8 mouse cellular contexts compared by ENCODE assay signal in genomic region chr6:30459056-30459747, GRCm38 (mm10). TPM values are rescaled to one million over a fixed set of nuclear protein-coding genes. Genes with fewer than 3 reads are reported as not detected.
DNase-seq lines count a peak whose midpoint lies in the region; ATAC-seq and TF ChIP-seq lines count a peak whose summit lies in the region.

No protein-coding gene starts in this region.

- DNase-seq in layer of hippocampus, adult 2 months (ENCODE audit: low spot score in 2 of 2): no peak
- DNase-seq in layer of hippocampus, postnatal 10 days (ENCODE audit: low spot score in 2 of 2): no peak
- peak; percentile 30 to 42 for DNase-seq in heart, postnatal 10 days
- no peak for DNase-seq in frontal cortex, adult 2 months (ENCODE audit: extremely low spot score in 1 of 2, low spot score in 1 of 2)
- no peak for DNase-seq in frontal cortex, postnatal 25 days (ENCODE audit: low spot score in 2 of 2)
- DNase-seq in testis, postnatal 10 days (ENCODE audit: low spot score): no peak

- H3K9me3 ChIP-seq in embryonic facial prominence, embryonic 13.5 days: no peaks in the 10 kb centered on the region

- H3K27me3 ChIP-seq in embryonic facial prominence, embryonic 13.5 days: no peaks in the 10 kb centered on the region

- intact Hi-C loops in heart, postnatal 10 days (cut with DNase I): loop anchor here (1.0 kb wide), 1 partner anchor 56 kb away; no protein-coding TSS in a partner anchor

- TF ChIP-seq CTCF in layer of hippocampus, adult 2 months (conservative IDR thresholded peaks at IDR 0.05): no peak

- WGBS in embryonic facial prominence, embryonic 13.5 days: 75% methylated on average over 16 of the region's 16 CpGs
- 84% methylated on average over 16 of the region's 16 CpGs for WGBS in macrophage (ENCODE audit: missing documents)

- peak overlapping the region; percentile 95 for H3K27ac ChIP-seq in layer of hippocampus, adult 2 months
- H3K27ac ChIP-seq in embryonic facial prominence, embryonic 13.5 days: peak overlapping the region; percentile 97; the same call in 1 of the 2 replicates
- H3K27ac ChIP-seq in macrophage: no peak overlapping the region

- H3K79me2 ChIP-seq in macrophage (ENCODE audit: inconsistent target): no peaks in the 10 kb centered on the region

- H3K4me1 ChIP-seq in embryonic facial prominence, embryonic 13.5 days: peaks cover 32% of the 10 kb centered on the region

- H3K9ac ChIP-seq in embryonic facial prominence, embryonic 13.5 days: peak overlapping the region; percentile 75

- H3K4me3 ChIP-seq in layer of hippocampus, adult 2 months: peak overlapping the region; percentile 55
- peak overlapping the region; percentile 49 for H3K4me3 ChIP-seq in embryonic facial prominence, embryonic 13.5 days
- peak overlapping the region; percentile 23 for H3K4me3 ChIP-seq in macrophage (ENCODE audit: inconsistent target)

- H3K4me2 ChIP-seq in embryonic facial prominence, embryonic 13.5 days: peak overlapping the region; percentile 64

- peaks cover 19% of the 10 kb centered on the region for H3K36me3 ChIP-seq in embryonic facial prominence, embryonic 13.5 days
- no peaks in the 10 kb centered on the region for H3K36me3 ChIP-seq in macrophage (ENCODE audit: inconsistent target)

- ATAC-seq in embryonic facial prominence, embryonic 13.5 days (ENCODE audit: insufficient number of reproducible peaks, insufficient read depth, low FRiP score, low TSS enrichment, low read depth): no peak

RNA-seq across cellular contexts. Expression of gene Tmem209, which starts 50.4 kb away (rescaled TPM):
- total RNA-seq in layer of hippocampus, adult 2 months (2021): 10 to 100 TPM; 19.5 to 23.0 TPM
- total RNA-seq in layer of hippocampus, postnatal 10 days (2021): 10 to 100 TPM; 16.2 to 19.4 TPM
- polyA plus RNA-seq in embryonic facial prominence, embryonic 13.5 days (2015; fragmentation: Nextera tagmentation; extraction: Ambion mirVana): 30.4 and 35.4 TPM in 2 replicates
- 10 to 100 TPM; 12.0 to 13.3 TPM for total RNA-seq in heart, postnatal 10 days (2021)
- total RNA-seq in macrophage (2018; cell fraction: chromatin; rRNA removed): 10 to 100 TPM in 22 of 26 experiments, 1 to 10 TPM in 4; 5.4 to 60.0 (median 27.1) TPM
- total RNA-seq in macrophage (2018; cell fraction: cytosol; rRNA removed): 10 to 100 TPM; 12.1 to 36.9 (median 20.6) TPM
- total RNA-seq in macrophage (2018; cell fraction: nucleus; rRNA removed): 10 to 100 TPM in 22 of 26 experiments, 1 to 10 TPM in 4; 7.7 to 56.1 (median 31.0) TPM
- polyA plus RNA-seq in macrophage (2018): 16.3 to 23.2 TPM (median 16.4 TPM) in 3 replicates
- 25.1 and 28.2 TPM in 2 replicates for polyA plus RNA-seq in frontal cortex, adult 2 months (2012; rRNA removed)

RNA-seq across cellular contexts. Expression of gene Ssmem1, which starts 50.4 kb away (rescaled TPM):
- total RNA-seq in layer of hippocampus, adult 2 months (2021): 1 to 10 TPM in 1 of 2 experiments, under 1 TPM in 1; 0.32 to 1.3 TPM
- 1 to 10 TPM in 1 of 2 experiments, under 1 TPM in 1; 0.83 to 1.1 TPM for total RNA-seq in layer of hippocampus, postnatal 10 days (2021)
- 0.23 TPM in 1 of 2 replicates, not detected in the other for polyA plus RNA-seq in embryonic facial prominence, embryonic 13.5 days (2015; fragmentation: Nextera tagmentation; extraction: Ambion mirVana)
- total RNA-seq in heart, postnatal 10 days (2021): not detected
- total RNA-seq in macrophage (2018; cell fraction: chromatin; rRNA removed): not detected
- total RNA-seq in macrophage (2018; cell fraction: cytosol; rRNA removed): under 1 TPM in 5 of 26 experiments, not detected in 21; 0.10 to 0.26 (median 0.15) TPM
- total RNA-seq in macrophage (2018; cell fraction: nucleus; rRNA removed): under 1 TPM in 2 of 26 experiments, not detected in 24; 0.36 to 0.55 TPM
- polyA plus RNA-seq in macrophage (2018): not detected in 3 replicates
- 0.08 TPM in 1 of 2 replicates, not detected in the other for polyA plus RNA-seq in frontal cortex, adult 2 months (2012; rRNA removed)

RNA-seq across cellular contexts. Expression of gene Klhdc10, which starts 57.5 kb away (rescaled TPM):
- total RNA-seq in layer of hippocampus, adult 2 months (2021): 10 to 100 TPM; 88.8 to 96.1 TPM
- 100 to 1,000 TPM; 132 to 157 TPM for total RNA-seq in layer of hippocampus, postnatal 10 days (2021)
- polyA plus RNA-seq in embryonic facial prominence, embryonic 13.5 days (2015; fragmentation: Nextera tagmentation; extraction: Ambion mirVana): 22.3 and 26.3 TPM in 2 replicates
- total RNA-seq in heart, postnatal 10 days (2021): 10 to 100 TPM; 68.3 to 70.4 TPM
- total RNA-seq in macrophage (2018; cell fraction: chromatin; rRNA removed): 10 to 100 TPM; 11.8 to 75.7 (median 54.7) TPM
- total RNA-seq in macrophage (2018; cell fraction: cytosol; rRNA removed): 10 to 100 TPM; 10.0 to 21.1 (median 19.0) TPM
- total RNA-seq in macrophage (2018; cell fraction: nucleus; rRNA removed): 10 to 100 TPM; 11.3 to 42.3 (median 31.3) TPM
- 12.0 to 16.3 TPM (median 15.3 TPM) in 3 replicates for polyA plus RNA-seq in macrophage (2018)
- 55.5 and 62.7 TPM in 2 replicates for polyA plus RNA-seq in frontal cortex, adult 2 months (2012; rRNA removed)

Comparison
In these comparisons a context has a peak if more than half of its experiments do, and no peak if none do; other contexts are left out.
1. DNase-seq: peak in heart, postnatal 10 days (2 of 2); none in layer of hippocampus, adult 2 months (0 of 2), layer of hippocampus, postnatal 10 days (0 of 2), frontal cortex, adult 2 months (0 of 2), frontal cortex, postnatal 25 days (0 of 2) and testis, postnatal 10 days (single experiment).
2. Peak in every context shown above with its lines, with median percentiles within 50 percentile points of each other: H3K4me3 ChIP-seq.